Mouse (Mus musculus) central nervous system, embryonic 14 days (tissue): ENCODE results near the gene Cntfr. TPM values are rescaled to one million over a fixed set of nuclear protein-coding genes. Genes with fewer than 3 reads are reported as not detected.

Experiments
- polyA plus RNA-seq: library from polyadenylated mRNA; depleted of rRNA; stranded (reverse); fragments of >200 nt; gene quantifications from 2 replicates; pipeline ENCODE4 v1.2.3, GENCODE M21; 2012; rRNA removed

Cntfr gene
- polyA plus RNA-seq = 63.3 and 84.9 TPM in 2 replicates

GRCm38 (mm10) chr4:41696930-41697841 is at the start of gene Cntfr:
TSS of gene Cntfr (minus strand) at chr4:41697089.

GRCm38 (mm10) chr4:41731052-41731765 is 34.3 kb upstream of the Cntfr start, which contains the start of gene Arid3c:
TSS of gene Arid3c (minus strand) at chr4:41731142.

GRCm38 (mm10) chr4:41722918-41723351 is 26.0 kb upstream of the Cntfr start, which contains the start of gene Dctn3:
TSS of gene Dctn3 (minus strand) at chr4:41723170.

GRCm38 (mm10) chr4:41713197-41714067 is 16.5 kb upstream of the Cntfr start, which contains the start of gene Rpp25l:
TSS of gene Rpp25l (minus strand) at chr4:41713534.

GRCm38 (mm10) chr4:41699783-41700182 is 2.9 kb upstream of the Cntfr start, which contains the start of gene Il11ra1:
TSS of gene Il11ra1 (plus strand) at chr4:41699989.

GRCm38 (mm10) chr4:41639913-41640507 is 56.9 kb downstream of the Cntfr start, which contains the start of gene Enho:
TSS of gene Enho (minus strand) at chr4:41640324.

Other genes with a start within 250 kb of the Cntfr start
- 4.3 and 5.0 TPM in 2 replicates for gene Kif24, start 232.2 kb downstream of the Cntfr start, polyA plus RNA-seq
- 43.1 and 49.1 TPM in 2 replicates for gene Nudt2, start 231.9 kb downstream of the Cntfr start, polyA plus RNA-seq
- 4.6 and 6.7 TPM in 2 replicates for gene AI464131, start 194.0 kb downstream of the Cntfr start, polyA plus RNA-seq
- 8.3 and 11.9 TPM in 2 replicates for gene 1110017D15Rik, start 179.8 kb downstream of the Cntfr start, polyA plus RNA-seq
- 75.4 and 86.6 TPM in 2 replicates for gene Fam219a, start 127.6 kb downstream of the Cntfr start, polyA plus RNA-seq
- gene Dnaic1, start 127.3 kb downstream of the Cntfr start, polyA plus RNA-seq = 2.3 and 2.9 TPM in 2 replicates
- 86.9 and 96.7 TPM in 2 replicates for gene Enho, start 56.8 kb downstream of the Cntfr start, polyA plus RNA-seq
- gene Il11ra1, start 2.9 kb upstream of the Cntfr start, polyA plus RNA-seq = 34.2 and 80.9 TPM in 2 replicates
- 56.4 and 56.9 TPM in 2 replicates for gene Rpp25l, start 16.4 kb upstream of the Cntfr start, polyA plus RNA-seq
- 159 and 165 TPM in 2 replicates for gene Dctn3, start 26.1 kb upstream of the Cntfr start, polyA plus RNA-seq
- 0.44 and 0.69 TPM in 2 replicates for gene Arid3c, start 34.1 kb upstream of the Cntfr start, polyA plus RNA-seq
- 66.6 and 88.5 TPM in 2 replicates for gene Galt, start 58.1 kb upstream of the Cntfr start, polyA plus RNA-seq
- 55.0 and 62.8 TPM in 2 replicates for gene Sigmar1, start 59.1 kb upstream of the Cntfr start, polyA plus RNA-seq
- 367 and 380 TPM in 2 replicates for gene Ccl27a, start 77.2 kb upstream of the Cntfr start, polyA plus RNA-seq
- not detected in 2 replicates for gene Gm21541, start 206.5 kb upstream of the Cntfr start, polyA plus RNA-seq
- 3.9 and 4.7 TPM in 2 replicates for gene Gm20878, start 244.5 kb upstream of the Cntfr start, polyA plus RNA-seq